Mouse (Mus musculus) kidney, postnatal 0 days (tissue): ENCODE data around the gene Tns4. TPM values are rescaled to one million over a fixed set of nuclear protein-coding genes. Genes with fewer than 3 reads are reported as not detected.

ENCODE experiments used
- ATAC-seq: fragments of 200-750 bp; cut with Nextera tagmentation; replicated peaks from 2 replicates; pipeline ENCODE4 v1.8.0; 2017; ENCODE audit warnings: low read depth, moderate number of reproducible peaks, moderate TSS enrichment, moderate library complexity; ENCODE audit not compliant: low FRiP score
- DNase-seq: peaks from one replicate; pipeline ENCODE4 v3.0.0-alpha.2; 2016; ENCODE audit warnings: low spot score
- H3K27ac ChIP-seq: fragments of 300-500 bp; sonication (generic); 2 replicates; pipeline ENCODE4 v1.5.1; 2014; ENCODE audit warnings: mild to moderate bottlenecking
- H3K27me3 ChIP-seq: fragments of 300-500 bp; sonication (generic); 2 replicates; pipeline ENCODE4 v1.6.1; 2014; ENCODE audit warnings: low read length, mixed read lengths; ENCODE audit not compliant: insufficient read depth
- H3K36me3 ChIP-seq: fragments of 300-500 bp; sonication (generic); 2 replicates; pipeline ENCODE4 v1.6.1; 2014; ENCODE audit warnings: low read length, mixed read lengths; ENCODE audit not compliant: insufficient read depth
- H3K4me1 ChIP-seq: fragments of 300-500 bp; sonication (generic); replicated peaks from 2 replicates; pipeline ENCODE4 v1.6.1; 2014; ENCODE audit warnings: antibody characterized with exemption, low read length, mixed read lengths; ENCODE audit not compliant: insufficient read depth
- H3K4me2 ChIP-seq: fragments of 300-500 bp; sonication (generic); 2 replicates; pipeline ENCODE4 v1.6.1; 2014; ENCODE audit warnings: mild to moderate bottlenecking, low read length, moderate library complexity, mixed read lengths
- H3K4me3 ChIP-seq: fragments of 300-500 bp; sonication (generic); replicated peaks from 2 replicates; pipeline ENCODE4 v1.5.1; 2014; ENCODE audit warnings: low read depth, low read length
- H3K9ac ChIP-seq: fragments of 300-500 bp; sonication (generic); 2 replicates; pipeline ENCODE4 v1.6.1; 2014; ENCODE audit warnings: low read depth, low read length
- H3K9me3 ChIP-seq: fragments of 300-500 bp; sonication (generic); replicated peaks from 2 replicates; pipeline ENCODE4 v1.6.1; 2016; ENCODE audit warnings: low read length, inconsistent platforms, mixed read lengths
- CTCF ChIP-seq: IDR thresholded peaks from 2 replicates; pipeline ENCODE4 v1.5.1; 2016; ENCODE audit warnings: antibody characterized with exemption, low read depth, mild to moderate bottlenecking, moderate library complexity
- WGBS: fragments of 180-500 bp; shearing (Covaris S2); extraction: QIAGEN DNeasy Blood & Tissue Kit; methylation state at CpG from one replicate; pipeline ENCODE4 v1.1.7; 2014; 5-methylcytosine and 5-hydroxymethylcytosine counted together
- polyA plus RNA-seq: library from polyadenylated mRNA; unstranded; fragments of >200 nt; fragmentation: Nextera tagmentation; extraction: Ambion mirVana; gene quantifications from 2 replicates; pipeline ENCODE4 v1.2.1, GENCODE M21; 2015

Tns4 gene
- polyA plus RNA-seq, 1 experiment from 2014 or later: 0.16 TPM

DNA sequence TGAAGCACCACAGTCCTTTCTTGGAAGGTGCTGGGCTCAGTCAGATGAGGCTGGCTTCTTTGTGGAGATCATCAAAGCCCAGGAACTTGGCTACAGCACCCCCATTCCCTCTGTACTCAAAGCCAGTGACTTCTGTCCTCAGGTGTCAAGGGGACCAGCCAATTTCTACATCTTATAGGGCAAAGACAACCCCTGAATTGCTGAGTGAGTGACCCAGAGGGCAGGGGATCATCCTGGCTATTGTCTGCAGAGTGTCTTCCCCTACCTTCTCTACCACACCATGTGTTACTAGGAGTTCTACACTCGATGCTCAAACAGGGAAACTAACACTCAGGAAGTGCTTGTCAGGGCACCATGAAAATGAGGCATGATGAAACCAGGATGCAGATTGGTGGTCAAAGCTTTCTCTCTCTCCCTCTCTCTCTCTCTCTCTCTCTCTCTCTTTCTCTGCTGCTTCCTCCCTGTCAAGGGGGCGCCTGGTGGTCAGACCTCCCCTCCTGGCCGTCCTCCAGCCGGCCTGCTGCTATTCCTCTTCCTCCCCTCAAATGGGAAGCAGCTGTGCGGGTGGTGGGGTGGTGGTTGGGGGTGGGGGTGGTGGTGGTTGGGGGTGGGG is 44.3 kb upstream of the Tns4 start:
- Histone ChIP-seq H3K4me2 (no peak overlapping the region), H3K36me3 (no peaks in the 10 kb centered on the region), H3K4me1 (no peaks in the 10 kb centered on the region; the same call in 1 of the 2 replicates), H3K4me3 (no peak overlapping the region), H3K9ac (no peak overlapping the region), H3K27me3 (no peaks in the 10 kb centered on the region), H3K9me3 (no peaks in the 10 kb centered on the region), H3K27ac (peak overlapping the region; percentile 77)
- 51% methylated on average over 5 of the region's 5 CpGs for whole genome bisulfite sequencing
- no peak for TF ChIP-seq CTCF
- peak; percentile 51 for DNase-seq
- ATAC-seq: no peak

GRCm38 (mm10) chr11:99132091-99132730 is 43.1 kb upstream of the Tns4 start:
- H3K4me1 ChIP-seq: peaks cover 2% of the 10 kb centered on the region
- 3% methylated on average over 11 of the region's 11 CpGs for WGBS
- ATAC-seq (peak; percentile 65), DNase-seq (peak; percentile 87)
- no peaks in the 10 kb centered on the region for H3K36me3 ChIP-seq
- no peak for TF ChIP-seq CTCF
- no peak overlapping the region for H3K4me3 ChIP-seq
- H3K27ac ChIP-seq: peak overlapping the region; percentile 28; the same call in 1 of the 2 replicates
- peak overlapping the region; percentile 32; the same call in 1 of the 2 replicates for H3K9ac ChIP-seq
- no peaks in the 10 kb centered on the region for H3K27me3 ChIP-seq
- H3K9me3 ChIP-seq: no peaks in the 10 kb centered on the region
- peak overlapping the region; percentile 29 for H3K4me2 ChIP-seq

GRCm38 (mm10) chr11:99131463-99131840 is 42.3 kb upstream of the Tns4 start:
- Histone ChIP-seq H3K4me1 (peaks cover 8% of the 10 kb centered on the region), H3K9me3 (no peaks in the 10 kb centered on the region), H3K4me2 (peak overlapping the region; percentile 29; the same call in 1 of the 2 replicates), H3K27ac (0 out of 2 replicates have a peak overlapping the region, but pooled peaks have one; percentile 28), H3K27me3 (no peaks in the 10 kb centered on the region), H3K9ac (no peak overlapping the region), H3K36me3 (no peaks in the 10 kb centered on the region), H3K4me3 (no peak overlapping the region)
- ATAC-seq (no peak), DNase-seq (no peak)
- TF ChIP-seq CTCF: no peak
- 40% methylated on average over 12 of the region's 12 CpGs for whole genome bisulfite sequencing

DNA sequence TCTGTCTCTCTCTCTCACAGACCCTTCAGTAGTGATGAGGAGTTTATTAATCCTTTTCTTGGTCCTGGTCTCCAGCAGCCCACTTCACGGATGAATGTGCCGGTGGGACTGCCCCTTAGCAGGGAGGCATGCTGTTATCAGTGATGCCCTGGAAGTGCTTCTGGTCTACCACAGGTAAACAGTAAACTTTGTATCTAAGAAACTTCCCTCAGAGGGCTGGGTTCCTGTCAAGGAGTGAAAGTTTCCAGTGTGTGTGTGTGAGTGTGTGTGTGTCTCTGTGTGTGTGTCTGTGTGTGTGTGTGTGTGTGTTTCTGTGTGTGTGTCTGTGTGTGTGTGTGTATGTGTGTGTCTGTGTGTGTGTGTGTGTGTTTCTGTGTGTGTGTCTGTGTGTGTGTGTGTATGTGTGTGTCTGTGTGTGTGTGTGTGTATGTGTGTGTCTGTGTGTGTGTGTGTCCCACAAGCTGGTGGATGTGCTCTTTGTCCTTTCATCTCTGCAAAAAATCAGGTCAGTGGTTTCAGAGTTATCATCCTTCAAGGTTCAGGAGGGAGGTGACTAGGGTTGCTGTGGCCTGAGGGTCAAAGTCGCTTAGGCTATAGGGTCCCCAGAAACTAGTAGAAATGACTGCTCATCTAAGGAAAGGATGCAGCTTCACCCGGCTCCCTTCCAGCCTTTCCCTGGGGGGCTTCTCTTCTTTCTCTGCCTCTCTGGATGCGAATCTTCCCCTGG is 41.8 kb upstream of the Tns4 start:
- TF ChIP-seq CTCF: no peak
- no peak for ATAC-seq
- no peak for DNase-seq
- no peak overlapping the region for H3K4me2 ChIP-seq
- H3K27me3 ChIP-seq: no peaks in the 10 kb centered on the region
- no peaks in the 10 kb centered on the region for H3K9me3 ChIP-seq
- H3K36me3 ChIP-seq: no peaks in the 10 kb centered on the region
- H3K4me3 ChIP-seq: no peak overlapping the region
- H3K27ac ChIP-seq: no peak overlapping the region
- 56% methylated on average over 5 of the region's 5 CpGs for WGBS
- H3K4me1 ChIP-seq: peaks cover 13% of the 10 kb centered on the region
- no peak overlapping the region for H3K9ac ChIP-seq

DNA sequence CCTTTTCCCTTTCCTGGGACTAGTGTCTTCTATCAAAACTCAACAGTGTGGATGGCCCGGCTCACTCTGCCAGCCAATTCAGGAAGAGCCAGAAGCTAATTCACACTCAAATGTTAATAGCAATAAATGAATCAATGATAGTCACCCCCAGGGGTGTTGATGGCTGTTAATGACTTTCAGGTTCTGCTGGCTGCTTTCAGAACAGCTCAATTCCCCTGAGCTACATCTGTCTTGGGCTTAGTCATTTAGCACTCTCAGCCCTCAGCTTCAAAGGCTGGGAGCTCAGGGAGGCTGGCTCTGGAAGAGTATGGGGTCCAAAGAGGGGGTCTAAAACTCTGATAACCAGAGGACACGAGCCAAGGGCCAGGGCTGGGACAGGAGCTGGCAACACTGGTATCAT is 40.2 kb upstream of the Tns4 start:
- Histone ChIP-seq H3K27ac (no peak overlapping the region), H3K4me2 (no peak overlapping the region), H3K27me3 (no peaks in the 10 kb centered on the region), H3K4me1 (peaks cover 13% of the 10 kb centered on the region), H3K9ac (no peak overlapping the region), H3K4me3 (no peak overlapping the region), H3K9me3 (no peaks in the 10 kb centered on the region), H3K36me3 (no peaks in the 10 kb centered on the region)
- 39% methylated on average over 2 of the region's 2 CpGs for WGBS
- TF ChIP-seq CTCF: no peak
- DNase-seq: no peak
- no peak for ATAC-seq
